Mouse (Mus musculus) heart, adult 8-10 months (tissue): Measurements from ENCODE around the gene Glis2. TPM values are rescaled to one million over a fixed set of nuclear protein-coding genes. Genes with fewer than 3 reads are reported as not detected.
"Not testable (repeated sequence)": the region's sequence is repeated elsewhere in the genome, so short reads cannot be mapped to it uniquely, and the experiment has no call there.

ENCODE experiments used
- DNase-seq: peaks from one replicate; pipeline ENCODE4 v3.0.0; 2022; ENCODE audit warnings: low spot score
- total RNA-seq, 4 experiments: library from RNA; stranded (reverse); gene quantifications; 2 replicates each; pipeline ENCODE4 v1.2.4; 2022

Glis2 gene
- total RNA-seq, 4 experiments from 2014 or later, result 7.3 to 13.5 (median 9.5) TPM

DNA sequence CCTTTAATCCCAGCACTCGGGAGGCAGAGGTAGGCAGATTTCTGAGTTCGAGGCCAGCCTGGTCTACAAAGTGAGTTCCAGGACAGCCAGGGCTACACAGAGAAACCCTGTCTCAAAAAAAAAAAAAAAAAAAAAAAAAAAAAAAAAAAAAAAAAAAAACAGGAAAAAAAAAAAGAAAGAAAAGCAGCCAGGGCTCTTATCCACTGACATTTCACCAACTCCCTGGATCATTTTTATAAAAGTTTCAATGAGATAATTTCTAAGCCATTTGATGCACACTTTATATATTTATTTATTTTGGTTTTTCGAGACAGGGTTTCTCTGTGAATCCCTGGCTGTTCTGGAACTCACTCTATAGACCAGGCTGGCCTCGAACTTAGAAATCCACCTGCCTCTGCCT, 13.3 kb upstream of the Glis2 start:
- DNase-seq, result not testable (repeated sequence)

DNA sequence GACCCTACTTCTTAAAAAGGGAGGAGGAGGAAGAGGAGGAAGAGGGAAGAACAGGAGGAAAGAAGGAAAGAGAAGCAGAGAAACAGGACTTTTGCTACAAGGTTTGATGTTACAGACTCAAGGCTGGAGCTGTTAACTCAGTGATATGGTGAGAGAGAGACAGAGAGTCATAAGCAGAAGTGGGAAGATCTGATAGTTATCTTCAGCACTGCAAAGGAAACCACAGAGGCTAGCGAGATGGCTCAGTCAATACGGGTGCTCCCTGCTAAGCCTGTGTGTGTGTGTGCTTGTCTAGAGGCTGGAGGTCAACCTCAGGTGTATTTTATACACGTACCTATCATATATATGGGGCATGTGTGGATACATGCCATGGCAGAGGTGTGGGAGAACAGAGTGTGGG, 10.7 kb upstream of the Glis2 start:
- no peak for DNase-seq

DNA sequence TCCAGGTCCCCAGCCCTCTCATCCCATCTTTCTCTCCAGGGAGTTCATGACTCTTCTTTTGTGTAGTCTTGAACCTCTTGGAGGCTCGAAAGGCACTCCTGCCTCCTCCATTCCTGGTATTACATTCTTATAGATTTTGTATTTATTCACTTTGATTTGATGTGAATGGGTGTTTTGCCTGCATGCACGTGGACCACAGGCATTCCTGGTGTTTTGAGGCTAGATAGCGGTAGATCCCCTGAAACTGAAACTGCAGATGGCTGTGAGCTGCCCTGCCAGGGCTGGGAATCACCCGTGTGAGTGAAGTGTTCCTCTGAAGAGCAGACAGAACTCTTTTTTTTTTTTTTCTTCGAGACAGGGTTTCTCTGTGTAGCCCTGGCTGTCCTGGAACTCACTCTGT, 10.1 kb upstream of the Glis2 start:
- DNase-seq, result no peak

DNA sequence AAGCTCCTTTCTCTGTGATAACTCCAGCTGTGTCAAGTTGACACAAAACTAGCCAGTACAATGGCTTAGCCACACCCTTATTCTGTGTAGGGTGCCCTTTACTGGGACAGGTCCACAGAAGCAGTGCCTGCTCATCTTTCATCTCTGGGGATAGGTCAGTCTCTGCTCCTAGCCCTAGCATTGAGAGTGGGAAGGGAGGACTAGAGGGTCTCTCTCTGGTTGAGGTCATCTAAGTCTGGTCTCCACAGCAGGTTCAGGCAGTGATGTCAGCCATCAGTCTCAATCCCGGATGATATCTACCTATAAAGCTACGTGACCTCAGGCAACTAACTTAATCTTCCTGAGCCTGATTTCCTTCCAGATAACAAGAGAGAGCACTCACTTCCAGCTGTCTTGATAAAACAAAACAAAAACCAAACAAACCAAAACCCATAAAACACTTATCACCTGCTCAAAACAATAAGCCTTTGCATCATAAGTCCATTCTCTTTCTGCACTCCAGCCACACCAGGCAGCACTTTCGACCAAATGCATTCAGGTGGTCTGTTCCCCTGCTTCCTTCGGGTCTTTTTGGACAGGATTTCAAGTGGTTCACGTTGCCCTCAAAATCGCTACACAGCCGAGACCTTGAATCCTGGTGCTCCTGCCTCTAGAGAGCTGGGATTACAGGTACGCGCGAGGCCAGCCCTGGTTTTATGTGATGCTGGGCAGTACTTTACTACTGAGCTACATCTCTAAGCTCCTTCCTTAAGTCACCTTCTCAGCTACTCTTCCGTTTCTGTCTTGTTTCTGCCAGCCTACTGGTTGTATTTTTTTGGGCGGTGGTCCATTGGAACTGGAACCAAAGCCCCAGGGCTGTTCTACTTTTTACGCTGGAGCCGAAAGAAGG, 8.6 kb upstream of the Glis2 start:
- no peak for DNase-seq

DNA sequence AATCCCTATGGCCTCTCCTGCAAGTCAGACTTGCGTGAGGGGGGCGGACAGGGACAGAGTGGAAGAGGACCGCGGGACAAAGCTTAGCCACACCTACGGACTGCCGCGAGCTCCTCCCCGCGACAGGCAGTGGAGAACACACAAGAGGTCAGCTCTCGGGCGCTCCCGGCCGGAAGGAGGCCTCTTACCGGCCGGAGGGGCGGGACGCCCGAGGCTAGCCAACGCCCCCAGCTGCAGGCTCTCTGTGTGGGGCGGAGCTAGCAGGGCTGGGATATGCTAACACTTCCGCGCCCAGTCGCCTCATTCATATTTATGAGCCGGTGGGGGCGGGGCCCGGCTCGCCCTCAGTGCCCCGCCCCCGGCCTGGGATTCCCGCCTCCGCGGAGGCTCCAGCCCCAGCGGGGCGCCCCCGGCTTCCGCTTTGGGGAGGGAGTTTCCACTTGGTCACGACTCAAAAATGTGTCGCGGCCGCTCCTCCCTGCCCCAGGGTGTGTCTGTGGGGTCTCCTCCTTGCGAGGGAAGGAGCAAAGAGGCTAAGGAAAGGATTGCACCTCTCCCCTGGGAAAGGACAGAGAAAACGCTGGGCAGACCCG, 7.9 kb upstream of the Glis2 start:
- DNase-seq, result peak; percentile 94

DNA sequence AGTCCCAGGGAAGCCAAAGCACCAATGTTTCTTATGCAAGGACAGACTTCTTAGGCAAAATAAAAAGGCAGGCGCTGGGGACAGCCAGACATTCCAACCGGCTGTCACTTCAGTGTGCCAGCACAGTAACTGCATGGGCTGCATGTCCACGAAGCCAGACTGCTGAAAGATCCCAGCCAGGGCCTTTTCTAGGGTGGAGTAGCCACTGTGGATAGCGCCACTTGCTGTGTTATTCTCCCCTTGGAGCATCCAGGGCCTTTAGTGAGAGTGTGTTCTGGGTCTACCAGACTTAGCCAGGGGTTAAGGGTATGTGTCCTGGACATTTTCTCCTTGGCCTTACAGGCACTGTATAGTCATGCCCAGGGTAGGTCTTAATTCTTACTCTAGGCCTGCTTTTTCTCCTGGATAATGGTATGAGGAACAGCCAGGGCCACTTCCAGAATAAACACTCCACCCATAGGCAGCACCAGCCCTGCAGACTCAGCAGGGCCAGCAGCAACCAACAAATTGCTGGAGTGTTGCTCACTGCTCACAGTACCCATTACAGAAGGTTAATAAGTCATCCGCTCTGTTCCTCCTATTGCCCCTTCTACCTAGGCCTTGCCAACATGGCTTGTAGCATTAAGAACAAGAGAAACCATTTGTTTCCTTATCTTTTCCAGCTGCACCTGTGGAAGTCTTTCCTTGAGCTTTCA, 6.8 kb upstream of the Glis2 start:
- no peak for DNase-seq

DNA sequence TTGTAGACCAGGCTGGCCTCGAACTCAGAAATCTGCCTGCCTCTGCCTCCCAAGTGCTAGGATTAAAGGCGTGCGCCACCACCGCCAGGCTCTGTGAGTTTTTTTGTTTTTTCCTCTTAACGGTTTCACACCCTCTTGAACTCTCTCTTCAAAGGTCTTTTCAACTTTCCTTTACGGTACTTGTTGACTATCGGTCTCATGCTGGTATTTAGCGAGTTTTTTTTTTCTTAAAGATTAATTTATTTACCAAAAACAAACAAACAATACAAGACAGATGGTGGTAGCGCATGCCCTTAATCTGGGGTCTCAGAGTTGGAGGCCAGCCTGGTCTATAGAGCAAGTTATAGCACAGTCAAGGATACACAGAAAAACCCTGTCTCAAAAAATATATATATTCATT, 4.3 kb upstream of the Glis2 start:
- no peak for DNase-seq

DNA sequence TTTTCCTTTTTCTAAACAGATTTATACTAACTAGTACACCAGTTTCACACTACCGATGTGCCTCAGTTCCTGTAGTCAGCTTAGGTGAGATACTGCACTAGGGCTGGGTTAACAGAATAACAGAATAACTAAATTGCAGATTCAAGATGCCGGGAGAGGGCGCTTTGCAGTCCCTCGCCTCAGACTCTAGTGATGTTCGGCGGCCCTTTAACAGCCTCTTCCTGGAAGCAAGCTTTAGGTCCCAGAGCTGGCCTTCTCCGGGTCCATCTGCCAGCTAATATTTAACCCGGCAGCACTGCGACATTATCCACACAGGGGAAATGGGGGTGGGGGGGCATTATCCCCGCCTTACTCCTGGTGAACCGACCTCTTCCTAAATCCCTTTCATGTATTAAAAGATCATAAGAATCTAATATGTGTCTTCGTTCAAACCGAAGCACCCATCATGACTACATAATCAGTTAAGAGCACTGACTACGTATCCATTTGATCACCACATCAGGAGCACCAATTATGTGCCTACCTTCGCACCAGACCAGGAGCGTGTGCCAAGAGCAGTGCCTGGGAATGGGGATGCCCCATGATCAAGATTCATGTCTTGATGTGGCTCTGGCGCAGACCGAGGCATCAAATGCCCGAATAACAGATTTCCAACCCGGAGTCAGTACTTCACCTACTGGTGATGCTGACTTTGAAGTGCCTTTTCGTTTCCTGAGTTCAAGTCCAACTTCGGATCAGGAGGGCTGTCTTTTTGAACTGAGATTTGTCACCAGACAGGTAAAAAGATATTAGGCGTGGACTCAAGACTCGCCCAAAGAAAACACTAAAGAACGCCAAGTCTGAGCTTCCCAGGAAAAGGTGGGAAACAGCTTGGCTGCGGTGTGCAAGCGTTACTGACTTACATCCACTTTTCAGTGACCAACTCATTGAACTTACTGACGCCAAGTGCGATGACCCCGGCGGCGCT, 1.3 kb upstream of the Glis2 start:
- no peak for DNase-seq

DNA sequence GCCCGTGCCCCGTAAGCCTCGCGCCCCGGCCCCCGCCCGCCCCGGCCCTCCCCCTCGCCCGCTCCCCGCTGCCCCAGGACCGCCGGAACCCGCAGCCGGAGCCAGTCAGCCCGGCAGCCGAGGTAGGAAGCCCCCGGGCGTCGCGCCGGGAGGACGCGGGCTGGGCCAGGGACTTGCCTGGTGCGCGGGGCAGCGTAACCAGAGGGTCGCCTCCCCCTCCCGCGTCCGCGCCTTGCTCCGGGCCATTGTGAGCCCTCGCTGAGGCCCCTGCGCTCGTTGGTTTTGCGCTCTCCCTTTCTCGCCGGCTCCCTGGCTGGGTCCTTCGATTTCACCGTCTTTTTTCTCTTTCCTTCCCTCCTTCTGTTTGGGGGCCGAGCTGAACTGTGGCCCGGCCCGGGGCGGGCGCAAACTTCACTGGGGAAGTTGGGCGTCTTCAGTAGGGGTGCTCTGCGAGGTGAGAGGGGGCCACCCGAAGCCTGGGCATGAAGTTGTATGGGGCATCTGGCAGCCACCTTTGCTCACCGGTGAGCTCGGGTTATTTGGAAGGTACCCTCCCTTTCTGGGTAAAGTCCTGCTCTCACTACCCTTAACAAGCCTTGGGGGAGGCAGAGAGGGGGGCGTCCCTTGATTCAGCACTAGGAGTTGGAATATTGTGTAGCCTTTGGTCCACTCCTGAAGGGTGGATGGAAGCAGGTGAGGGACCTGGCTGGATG, 457 bp downstream of the Glis2 start:
- no peak for DNase-seq

DNA sequence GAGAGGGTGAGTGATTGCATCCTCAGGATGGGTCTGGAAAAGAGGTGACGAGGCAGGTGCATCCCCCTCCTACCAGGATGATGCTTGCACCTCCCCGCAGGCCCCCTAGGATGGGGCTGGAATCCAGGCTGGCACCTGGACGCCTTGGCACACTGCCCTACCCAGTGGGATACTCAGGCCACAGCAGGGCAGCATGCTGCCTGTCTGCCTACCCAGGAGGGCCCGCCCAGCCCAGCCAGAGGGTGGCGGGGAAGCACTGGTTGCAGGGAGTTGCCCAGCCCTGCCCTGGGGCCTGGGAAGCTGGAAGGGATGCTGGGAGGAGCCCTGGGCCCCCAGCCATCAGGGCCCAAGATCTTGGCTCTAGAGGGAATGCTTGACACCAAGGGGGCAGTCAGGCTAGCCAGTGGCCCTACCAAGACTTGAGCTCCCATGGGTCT, 1.0 kb downstream of the Glis2 start:
- no peak for DNase-seq

DNA sequence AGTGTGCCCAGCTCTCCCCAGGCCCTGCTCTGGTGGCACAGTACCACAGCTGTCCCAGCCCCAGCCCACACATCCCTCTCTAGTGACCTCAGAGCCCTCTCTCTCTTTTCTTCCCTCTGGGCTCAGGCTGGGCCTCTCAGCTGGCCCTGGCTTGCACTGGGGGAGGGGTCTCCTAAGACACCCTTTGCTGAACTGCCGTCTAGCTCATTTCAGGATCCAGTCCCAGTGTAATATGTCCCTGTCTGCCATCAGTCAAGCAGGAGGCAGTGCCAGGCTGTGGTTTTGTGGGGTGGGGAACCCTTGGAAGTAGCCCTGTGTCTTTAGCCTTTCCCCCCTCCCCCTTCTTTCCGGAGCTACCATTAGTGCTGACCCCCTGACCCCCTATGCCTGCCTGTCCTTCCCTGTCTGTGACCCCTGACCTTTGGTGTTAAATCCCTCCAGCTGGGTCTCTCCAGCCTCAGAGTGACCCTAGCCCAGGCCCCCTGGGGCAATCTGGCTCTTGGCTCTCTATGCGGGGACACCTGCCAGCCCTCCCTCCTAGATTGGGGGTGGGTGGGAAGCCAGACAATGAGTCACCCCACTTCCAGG, 1.7 kb downstream of the Glis2 start:
- DNase-seq, result no peak

DNA sequence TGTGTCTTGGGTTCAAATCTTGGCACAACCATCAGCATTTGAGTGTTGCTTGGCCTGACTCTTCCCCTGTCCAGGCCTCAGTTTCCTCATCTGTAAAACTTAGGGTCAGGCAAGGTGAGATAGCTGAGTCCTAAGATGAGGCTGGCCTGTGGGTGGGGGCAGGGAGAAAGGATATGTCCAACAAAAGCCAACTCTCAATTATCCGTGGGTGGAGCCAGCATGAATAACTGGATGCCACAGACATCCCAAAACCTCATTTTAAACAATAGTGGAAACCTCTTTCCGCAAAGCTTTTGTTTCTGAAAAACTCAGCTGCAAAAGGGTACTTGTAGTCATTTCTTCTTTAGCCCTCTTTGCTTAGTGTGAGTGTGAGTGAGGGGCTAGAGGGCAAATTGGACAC, 2.3 kb downstream of the Glis2 start:
- DNase-seq, result no peak

DNA sequence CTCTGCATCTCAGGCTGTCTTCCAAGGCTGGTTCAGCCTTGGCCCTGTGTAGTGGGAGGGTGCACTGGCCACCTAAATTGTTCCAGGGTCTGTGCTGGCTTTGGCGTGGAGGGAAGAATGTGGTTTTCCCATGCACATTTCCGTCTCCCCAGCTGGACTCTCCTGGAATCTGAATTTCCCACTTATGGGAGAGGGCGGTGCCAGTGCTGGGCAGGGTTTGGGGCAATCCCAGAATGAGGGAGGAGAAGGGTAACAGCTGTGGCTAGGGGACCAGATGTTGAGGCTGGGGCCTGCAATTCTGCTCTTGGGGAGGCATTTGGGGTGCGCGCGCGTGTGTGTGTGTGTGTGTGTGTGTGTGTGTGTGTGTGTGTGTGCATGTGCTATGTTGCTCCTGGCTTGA, 2.8 kb downstream of the Glis2 start:
- no peak for DNase-seq

DNA sequence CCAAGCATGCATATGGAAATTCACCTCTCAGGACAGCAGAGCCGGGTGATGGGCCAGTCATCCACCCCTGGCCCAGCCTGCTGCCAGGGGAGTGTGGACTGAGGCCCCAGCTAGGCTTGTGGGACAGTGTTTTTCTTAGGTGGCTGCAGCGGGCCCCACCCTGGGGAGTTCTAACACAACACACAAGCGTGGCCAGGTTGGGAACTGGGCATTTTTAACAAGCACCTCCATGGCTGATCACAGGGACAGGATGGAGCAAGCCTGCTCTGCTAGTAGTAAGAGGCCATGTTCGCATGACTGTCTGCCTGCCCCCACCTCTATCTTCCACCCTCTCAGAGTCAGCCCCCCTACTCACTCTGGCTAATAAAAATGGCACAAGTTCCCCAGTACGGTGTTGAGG, 3.5 kb downstream of the Glis2 start:
- DNase-seq, result no peak

DNA sequence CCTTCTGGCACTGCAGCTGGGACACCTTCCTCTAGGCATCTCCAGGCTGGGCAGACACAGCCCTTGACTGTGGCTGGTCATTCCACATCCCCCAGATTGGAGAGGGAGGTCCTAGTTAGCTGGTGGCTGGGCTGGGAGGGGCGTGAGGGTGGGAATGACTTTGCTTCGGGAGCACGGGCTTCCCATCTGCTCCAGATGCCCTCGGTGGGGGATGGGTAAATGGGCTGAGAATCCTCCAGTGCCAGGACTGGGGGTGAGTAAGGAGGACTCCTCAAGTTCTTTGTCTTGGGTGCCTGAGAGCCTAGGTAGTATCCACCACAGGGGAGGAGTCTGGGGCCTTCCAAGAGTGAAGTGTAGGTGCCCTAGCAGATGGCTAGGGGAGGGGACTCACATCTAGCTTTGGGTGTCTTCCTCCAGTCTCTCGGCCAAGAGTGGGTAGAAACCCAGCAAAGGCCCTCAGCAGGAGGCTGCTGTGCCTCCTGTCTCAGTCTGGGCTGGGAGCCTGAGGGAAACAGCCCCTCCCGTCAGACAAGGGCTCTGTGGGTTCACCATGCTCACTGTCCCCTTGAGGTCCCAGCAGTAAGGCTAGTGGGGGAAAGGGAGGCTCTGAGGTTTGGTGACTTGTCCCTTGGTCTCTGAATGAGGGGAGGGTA, 4.5 kb downstream of the Glis2 start:
- no peak for DNase-seq

DNA sequence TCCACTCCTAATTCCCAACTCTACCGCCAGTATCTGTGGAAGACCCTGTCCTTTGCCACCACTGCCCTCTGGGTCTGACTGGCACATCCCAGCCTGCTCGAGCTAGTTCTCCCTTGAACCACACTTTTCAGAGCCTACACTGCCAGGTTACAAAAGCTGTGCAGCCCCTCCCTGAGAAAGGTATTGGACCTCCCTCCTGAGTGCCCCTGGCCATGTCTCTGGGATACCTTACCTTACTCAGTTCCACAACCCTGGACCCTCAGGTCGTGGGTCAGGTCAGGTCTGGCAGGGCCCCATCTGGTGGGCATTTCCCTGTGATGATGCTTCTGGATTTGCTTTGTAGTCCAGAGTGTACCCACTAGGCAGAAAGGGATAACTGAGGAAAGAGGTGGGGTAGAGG, 5.1 kb downstream of the Glis2 start:
- no peak for DNase-seq

DNA sequence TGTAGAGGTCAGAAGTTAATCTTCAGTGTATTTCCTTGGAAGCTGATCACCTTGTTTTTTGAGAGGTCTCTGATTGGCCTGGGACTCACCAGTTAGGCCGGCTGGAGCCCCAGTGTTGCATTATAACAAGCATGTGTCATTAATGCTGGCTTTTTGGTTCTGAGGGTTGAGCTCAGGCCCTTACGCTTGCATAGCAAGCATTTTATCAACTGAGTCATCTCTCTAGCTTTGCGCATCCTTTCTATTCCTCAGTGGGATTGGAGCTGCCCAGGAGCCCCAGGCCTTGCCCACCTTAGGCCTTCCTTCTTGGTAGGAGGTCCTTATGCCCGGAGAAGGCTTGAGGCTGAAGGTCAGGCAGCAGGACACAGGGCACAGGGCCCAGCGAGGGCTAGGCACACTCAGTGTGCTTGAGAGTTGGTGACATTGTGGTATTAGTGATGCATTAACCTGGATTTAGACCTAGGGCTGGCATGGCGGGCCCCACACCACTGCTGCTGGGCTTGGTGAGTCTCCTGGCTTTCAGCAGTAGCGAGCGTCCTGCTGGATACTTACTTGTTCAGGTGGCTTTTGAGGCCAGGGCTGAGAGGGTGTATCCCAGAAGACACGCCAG, 6.3 kb downstream of the Glis2 start:
- DNase-seq, result no peak

DNA sequence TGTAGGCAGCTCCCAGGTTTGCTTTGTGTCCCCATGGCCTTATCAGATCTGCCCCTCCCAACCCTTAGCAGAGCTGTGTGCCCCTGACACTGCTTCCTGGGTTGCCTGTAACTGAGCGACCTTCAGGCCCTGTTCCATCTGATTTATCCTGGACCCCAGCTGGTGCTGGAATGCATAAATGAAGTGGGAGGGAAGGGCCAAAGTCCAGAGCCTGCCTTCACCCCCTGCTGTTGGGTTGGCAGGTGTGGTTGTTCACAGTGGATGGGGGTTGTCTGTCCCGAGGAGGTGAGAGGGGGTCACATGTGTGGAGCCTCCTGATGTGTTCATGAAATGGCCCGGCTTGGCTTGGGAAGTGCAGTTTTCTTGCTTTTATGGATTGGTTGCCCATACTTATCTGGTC, 7.7 kb downstream of the Glis2 start:
- no peak for DNase-seq

DNA sequence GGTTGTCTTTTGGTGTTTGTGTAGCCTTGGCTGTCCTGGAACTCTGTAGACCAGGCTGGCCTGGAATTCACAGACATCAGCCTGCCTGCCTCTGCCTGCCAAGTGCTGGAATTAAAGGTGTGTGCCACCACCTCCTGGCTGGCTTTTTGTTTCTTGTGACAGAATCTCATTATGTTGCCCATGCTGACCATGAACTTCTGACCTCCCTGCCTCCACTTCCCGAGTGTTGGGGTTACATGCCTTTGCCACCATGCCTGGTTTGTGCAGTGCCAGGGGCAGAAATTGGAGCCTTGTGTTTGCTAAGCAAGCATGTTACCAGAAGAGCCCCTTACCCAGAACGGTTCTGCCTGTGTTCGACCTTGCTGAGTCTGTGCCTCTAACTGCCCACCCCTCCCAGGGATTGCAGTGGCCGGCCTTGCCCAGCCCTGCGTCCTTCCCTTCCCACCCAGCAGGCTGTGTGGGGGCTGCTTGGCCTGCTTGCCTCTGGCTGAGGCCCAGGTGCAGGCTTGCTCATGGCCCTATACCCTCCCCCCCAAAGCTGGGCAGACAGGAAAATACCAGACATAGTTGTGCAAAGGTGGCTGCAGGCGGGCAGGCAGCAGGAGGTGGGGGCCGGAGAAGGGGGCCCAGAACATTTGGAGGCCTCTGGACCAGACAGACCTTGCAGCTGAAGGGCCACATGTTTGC, 8.4 kb downstream of the Glis2 start:
- DNase-seq, result no peak
